Mouse (Mus musculus) megakaryocyte-erythroid progenitor cell, adult 5-6 weeks (primary cell): ENCODE results near the gene Togaram2. TPM values are rescaled to one million over a fixed set of nuclear protein-coding genes. Genes with fewer than 3 reads are reported as not detected.

ENCODE experiments used
- ATAC-seq: replicated peaks from 2 replicates; pipeline ENCODE4 v1.8.0; 2016; ENCODE audit warnings: mild to moderate bottlenecking, inconsistent platforms; ENCODE audit not compliant: severe bottlenecking, poor library complexity, low FRiP score, low TSS enrichment
- total RNA-seq, 2 experiments: library from RNA; stranded (forward) in 1 of 2; stranded (reverse) in 1 of 2; fragments of 200-1000, 215-1000 nt in 1 of 2; fragments of >200 nt in 1 of 2; fragmentation: Nextera tagmentation in 1 of 2; gene quantifications; 2 replicates each; pipeline ENCODE4 v1.2.3; 2014 to 2017

Gene Togaram2
- total RNA-seq, 2 experiments from 2014 or later: 0.14 TPM; not detected in 1

GRCm38 (mm10) chr17:71673936-71674335, 875 bp downstream of the Togaram2 start:
- ATAC-seq: no peak

- no peak for ATAC-seq
These were observed 1.8 kb downstream of the Togaram2 start for GRCm38 (mm10) chr17:71674886-71675285.

GRCm38 (mm10) chr17:71681666-71682065, 8.6 kb downstream of the Togaram2 start:
- no peak for ATAC-seq

- ATAC-seq: no peak
These were observed 9.3 kb downstream of the Togaram2 start for GRCm38 (mm10) chr17:71682379-71682778.

- no peak for ATAC-seq
These were observed 10.2 kb downstream of the Togaram2 start for GRCm38 (mm10) chr17:71683281-71683680.

- ATAC-seq: no peak
These were observed 11.1 kb downstream of the Togaram2 start for GRCm38 (mm10) chr17:71684103-71684608.

GRCm38 (mm10) chr17:71687436-71687835, 14.4 kb downstream of the Togaram2 start:
- no peak for ATAC-seq

GRCm38 (mm10) chr17:71689903-71690302, 16.8 kb downstream of the Togaram2 start:
- ATAC-seq: no peak

GRCm38 (mm10) chr17:71691361-71691875, 18.4 kb downstream of the Togaram2 start:
- ATAC-seq: no peak

GRCm38 (mm10) chr17:71693313-71693712, 20.3 kb downstream of the Togaram2 start:
- ATAC-seq: no peak

GRCm38 (mm10) chr17:71693780-71694179, 20.7 kb downstream of the Togaram2 start:
- no peak for ATAC-seq

- no peak for ATAC-seq
These were observed 22.1 kb downstream of the Togaram2 start for GRCm38 (mm10) chr17:71695151-71695550.

GRCm38 (mm10) chr17:71695716-71696315, 22.8 kb downstream of the Togaram2 start:
- ATAC-seq: no peak

- no peak for ATAC-seq
These were observed 23.3 kb downstream of the Togaram2 start for GRCm38 (mm10) chr17:71696396-71696795.

GRCm38 (mm10) chr17:71697896-71698618, 25.0 kb downstream of the Togaram2 start:
- ATAC-seq: no peak

GRCm38 (mm10) chr17:71698619-71698956, 25.5 kb downstream of the Togaram2 start:
- ATAC-seq: no peak

GRCm38 (mm10) chr17:71705113-71705512, 32.1 kb downstream of the Togaram2 start:
- ATAC-seq: no peak

- ATAC-seq: no peak
These were observed 32.8 kb downstream of the Togaram2 start for GRCm38 (mm10) chr17:71705550-71706480.

GRCm38 (mm10) chr17:71707715-71708114, 34.7 kb downstream of the Togaram2 start:
- no peak for ATAC-seq

GRCm38 (mm10) chr17:71712279-71712678, 39.2 kb downstream of the Togaram2 start:
- ATAC-seq: no peak
